Mouse (Mus musculus) layer of hippocampus, adult 9-11 months (tissue): ENCODE data around the gene Rpia.
A peak's percentile ranks its signal among the peaks of the same experiment; 100 is the strongest.

Experiments
- DNase-seq: peaks from one replicate; pipeline ENCODE4 v3.0.0; 2022

Rpia gene

DNA sequence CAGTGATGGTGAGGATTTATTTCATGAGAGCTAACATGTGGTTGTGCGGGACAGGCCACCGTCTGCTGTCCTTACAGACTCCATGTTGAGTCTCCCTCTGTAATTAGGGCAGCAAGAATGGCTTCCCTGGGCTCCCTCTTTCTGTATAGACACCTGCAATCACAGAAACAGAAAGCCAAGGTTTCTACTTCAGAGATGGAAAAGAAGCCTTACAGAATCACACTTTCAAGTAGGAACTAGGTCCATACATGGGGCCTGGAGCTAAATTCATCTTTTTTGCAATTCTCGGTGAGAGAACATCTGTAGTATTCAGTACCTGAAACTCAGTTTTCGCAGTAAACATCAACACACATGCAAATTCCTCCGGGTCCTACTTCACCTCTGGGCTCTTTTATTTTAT is 44.3 kb downstream of the Rpia start:
- DNase-seq: no peak

DNA sequence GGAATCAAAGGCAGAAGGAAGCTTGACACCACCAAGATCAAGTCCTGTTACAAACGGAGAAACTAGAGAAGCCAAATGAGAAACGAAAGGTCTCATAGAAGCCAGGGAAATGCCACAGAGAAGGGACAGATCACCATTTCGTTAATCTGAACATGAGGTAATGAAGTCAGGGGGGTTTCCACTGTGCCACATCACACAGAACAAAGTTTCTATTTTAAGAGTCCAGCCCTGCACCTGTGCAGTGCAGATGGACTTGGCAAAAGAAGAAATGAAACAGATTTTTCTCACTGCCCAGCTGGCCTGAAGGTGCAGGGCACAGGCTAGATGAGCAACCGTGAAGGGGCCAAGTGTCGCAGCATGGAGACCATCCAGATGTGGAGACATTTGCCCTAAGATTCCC is 48.1 kb downstream of the Rpia start:
- no peak for DNase-seq

DNA sequence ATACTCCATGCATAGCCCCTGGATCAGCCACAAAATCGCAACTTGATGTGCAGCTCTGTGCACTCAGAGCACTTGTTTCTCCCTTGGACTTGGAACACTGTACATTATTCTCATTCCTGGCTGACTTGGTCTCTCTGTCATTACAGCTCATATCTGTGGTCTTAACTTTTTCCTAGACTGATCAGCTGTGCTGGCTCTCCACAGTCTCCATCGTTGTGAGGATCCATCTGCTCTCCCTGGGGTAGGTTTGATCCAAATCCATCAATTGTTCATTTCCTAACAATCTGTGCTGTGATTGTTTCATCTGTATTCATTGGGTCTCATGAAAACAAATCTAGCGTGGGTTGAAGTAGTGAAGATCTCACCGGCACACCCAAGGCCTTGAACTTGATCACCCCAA is 49.2 kb downstream of the Rpia start:
- DNase-seq: peak; percentile 54

DNA sequence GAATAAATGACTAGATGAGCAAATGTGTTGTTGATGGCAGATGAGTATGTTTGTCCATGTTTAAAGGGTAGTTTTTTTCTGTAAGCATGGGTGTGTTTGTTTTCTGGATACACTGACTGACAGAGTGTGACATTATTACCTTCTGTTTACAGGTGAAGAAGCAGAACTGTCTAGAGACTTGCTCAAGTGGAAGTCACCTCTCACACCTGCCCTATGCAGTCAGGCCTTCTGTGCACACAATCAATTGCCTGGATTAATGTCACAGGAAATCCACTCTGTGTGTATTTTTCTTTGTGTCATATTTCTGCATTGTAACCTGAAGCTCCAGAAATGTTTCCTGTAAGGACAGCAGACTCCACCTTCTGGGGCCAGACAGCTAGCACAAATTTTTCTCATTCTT is 51.5 kb downstream of the Rpia start:
- no peak for DNase-seq

DNA sequence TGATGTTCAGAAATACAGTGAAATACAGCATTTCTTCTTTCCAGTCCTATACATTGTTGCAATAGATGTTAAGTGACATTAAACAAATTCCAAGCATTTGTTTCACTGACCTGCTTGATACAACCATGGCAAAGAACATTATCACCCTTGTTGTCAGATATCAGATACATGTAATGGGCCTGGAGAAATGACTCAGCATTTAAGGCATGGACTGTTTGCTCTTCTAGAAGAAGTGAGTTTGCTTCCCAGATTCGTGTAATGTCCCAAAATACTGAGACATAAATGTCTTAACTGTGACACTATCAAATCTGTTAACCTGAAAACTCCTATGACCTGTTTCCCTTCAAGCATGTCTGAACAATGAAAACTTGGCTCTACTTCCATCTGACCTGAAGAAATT is 52.6 kb downstream of the Rpia start:
- no peak for DNase-seq

DNA sequence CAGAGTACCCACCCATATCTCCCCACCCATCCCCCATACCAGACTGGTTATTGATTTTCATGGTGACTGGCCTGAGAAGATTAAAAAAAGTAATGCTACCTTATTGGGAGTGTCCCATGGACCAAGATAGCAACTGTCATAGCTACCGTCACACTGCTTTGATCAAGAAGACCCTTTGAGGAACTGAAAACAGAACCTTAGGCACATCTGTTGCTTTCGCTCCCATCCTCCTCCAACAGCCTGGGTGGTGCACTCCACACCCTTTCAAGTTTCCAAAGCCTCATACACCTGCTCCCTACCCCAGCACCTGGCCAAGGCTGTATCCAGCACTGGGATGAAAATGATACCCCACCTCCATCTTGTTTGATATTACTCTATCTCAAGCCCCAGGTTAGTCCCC is 56.5 kb downstream of the Rpia start:
- no peak for DNase-seq

DNA sequence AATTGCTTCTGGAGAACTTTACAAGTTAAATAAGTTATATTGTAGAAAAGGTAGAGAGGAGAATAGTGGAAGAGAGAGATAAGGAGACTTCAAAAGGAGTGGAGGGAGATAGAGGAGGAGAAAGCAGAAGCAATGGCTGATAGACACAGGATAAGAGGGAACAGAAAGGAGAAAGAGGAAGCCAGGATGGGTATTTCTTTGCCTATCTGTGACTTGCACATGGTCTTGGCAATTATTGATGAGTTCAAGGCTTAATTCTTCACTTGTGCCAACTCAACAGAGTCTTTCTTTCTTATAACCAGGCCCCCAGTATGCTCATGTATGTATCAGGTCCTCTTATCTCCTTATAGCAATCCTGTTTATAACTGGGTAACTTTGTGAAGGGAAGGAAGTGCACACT is 61.2 kb downstream of the Rpia start:
- no peak for DNase-seq

DNA sequence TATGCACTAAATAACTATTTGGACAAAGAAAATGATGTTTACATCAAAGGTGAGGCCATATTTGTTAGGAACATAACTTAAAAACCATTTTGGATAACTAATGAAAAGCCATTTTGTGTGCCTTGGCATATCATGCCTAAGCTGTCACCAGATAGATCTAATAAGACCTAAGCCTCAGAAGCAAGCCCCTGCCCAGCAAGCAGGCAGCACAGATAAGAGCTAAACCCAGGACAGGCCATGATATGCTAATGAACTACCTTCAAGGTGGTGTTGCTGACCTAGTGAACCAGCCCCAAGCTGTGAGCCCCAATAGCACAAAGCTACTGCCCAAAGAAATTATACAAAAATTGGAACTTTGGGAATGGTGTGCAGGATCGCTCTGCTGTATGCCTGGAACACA is 62.9 kb downstream of the Rpia start:
- no peak for DNase-seq

DNA sequence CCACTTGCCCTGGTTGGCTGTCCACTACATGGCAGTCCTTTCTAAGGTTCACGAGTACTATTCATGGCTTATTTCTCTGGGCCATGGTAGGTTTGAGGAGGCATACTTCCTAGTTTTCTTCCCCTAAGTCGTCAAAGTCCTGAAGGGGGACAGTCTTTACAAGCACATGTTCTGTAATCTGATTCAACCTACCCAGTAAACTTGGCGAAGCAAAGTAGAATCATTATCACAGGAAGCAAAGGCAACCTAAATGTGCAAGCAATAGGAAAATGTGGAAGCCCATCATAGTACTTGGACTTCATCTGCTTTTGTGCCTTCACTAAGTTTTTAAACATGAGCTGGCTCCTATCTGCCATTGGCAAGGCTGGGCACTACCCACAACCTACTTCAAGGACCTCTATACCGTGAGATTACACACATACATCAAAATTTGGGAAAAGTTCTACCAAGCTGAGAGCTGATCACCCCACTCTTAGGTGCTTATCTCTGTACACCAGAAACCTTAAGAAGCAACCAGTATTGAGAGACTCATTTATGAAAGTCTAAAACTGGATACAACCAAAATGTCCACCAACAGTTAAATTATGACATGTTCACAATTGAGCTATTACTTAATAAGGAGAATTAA is 64.8 kb downstream of the Rpia start:
- DNase-seq: no peak

DNA sequence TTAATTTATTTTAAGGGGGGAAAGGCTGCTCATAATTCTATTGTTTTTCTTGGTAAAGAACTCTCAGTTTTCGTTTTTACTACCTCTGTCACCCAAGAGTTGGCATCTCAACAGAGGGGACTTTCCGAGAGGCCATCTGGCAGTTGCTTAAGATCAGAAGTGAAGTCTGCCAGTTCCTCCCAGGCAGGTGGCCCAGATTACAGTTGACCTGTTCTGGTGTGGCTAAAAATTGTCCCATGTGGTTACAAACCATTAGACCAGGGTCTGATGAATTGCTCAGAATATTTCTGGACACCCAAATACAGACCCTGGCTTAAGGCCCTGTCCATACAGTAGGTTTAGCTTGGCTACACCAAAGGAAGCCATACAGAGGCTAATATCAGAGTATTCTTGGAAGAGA is 66.4 kb downstream of the Rpia start:
- DNase-seq: no peak

DNA sequence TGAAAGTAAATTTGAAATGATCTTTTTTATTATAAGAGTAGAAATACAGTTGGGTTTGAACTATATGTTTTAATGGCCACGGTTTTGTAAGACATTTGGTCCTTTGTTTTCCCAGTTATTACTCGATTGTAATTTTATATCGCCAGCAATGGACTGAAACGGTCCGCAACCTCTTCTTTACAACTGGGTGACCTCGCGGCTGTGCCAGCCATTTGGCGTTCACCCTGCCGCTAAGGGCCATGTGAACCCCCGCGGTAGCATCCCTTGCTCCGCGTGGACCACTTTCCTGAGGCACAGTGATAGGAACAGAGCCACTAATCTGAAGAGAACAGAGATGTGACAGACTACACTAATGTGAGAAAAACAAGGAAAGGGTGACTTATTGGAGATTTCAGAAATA is 67.3 kb downstream of the Rpia start:
- DNase-seq: no peak

DNA sequence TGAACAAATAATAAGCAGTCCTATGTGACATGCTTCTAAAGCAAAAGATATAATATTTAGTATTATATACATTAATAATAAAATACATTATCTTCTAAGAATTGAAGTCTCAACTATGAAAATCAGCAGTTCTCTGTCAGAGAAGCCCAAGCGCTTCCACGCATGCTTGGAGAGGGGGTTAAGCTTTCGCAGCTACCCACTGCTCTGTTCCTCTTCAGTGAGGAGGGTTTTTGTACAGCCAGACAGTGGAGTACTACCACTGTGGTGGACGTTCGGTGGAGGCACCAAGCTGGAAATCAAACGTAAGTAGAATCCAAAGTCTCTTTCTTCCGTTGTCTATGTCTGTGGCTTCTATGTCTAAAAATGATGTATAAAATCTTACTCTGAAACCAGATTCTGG is 69.7 kb downstream of the Rpia start:
- DNase-seq: no peak

DNA sequence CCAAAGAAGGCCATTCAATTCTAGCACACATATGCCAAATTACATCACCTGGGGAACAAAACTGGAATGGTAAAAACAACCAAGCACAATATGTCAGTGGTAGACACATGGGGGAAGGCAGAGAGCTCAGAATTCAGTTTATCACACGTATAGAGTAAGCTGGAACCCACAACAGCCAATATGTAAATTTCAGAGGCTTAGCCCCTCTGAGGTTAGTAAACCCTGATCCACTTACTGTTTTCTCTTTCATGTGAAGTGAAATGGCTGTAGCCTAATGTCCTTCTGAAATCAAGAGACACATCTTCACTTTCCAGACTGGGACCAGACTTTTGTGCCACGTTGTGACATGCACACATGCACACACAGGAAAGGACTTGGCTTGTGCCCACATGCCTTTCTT is 73.3 kb downstream of the Rpia start:
- DNase-seq: no peak

DNA sequence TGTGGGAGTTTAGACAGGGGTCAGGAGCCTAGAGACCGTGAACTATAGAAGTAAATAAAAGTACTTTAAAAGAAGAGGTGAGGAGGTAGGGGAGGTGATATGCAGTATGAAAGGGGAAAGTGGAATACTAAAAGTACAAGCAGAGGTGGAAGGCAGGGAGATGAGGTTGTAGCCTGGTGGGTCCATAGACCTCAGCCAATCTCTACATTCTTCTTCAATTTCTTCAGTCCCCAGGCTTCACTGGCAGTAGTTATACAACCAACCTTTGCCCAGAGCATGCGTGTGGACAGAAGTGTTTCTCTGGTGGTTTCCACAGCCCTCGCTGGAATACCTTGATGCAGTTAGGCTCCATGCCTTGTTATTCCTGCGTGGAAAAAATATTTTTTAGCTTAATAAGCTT is 73.9 kb downstream of the Rpia start:
- DNase-seq: no peak

DNA sequence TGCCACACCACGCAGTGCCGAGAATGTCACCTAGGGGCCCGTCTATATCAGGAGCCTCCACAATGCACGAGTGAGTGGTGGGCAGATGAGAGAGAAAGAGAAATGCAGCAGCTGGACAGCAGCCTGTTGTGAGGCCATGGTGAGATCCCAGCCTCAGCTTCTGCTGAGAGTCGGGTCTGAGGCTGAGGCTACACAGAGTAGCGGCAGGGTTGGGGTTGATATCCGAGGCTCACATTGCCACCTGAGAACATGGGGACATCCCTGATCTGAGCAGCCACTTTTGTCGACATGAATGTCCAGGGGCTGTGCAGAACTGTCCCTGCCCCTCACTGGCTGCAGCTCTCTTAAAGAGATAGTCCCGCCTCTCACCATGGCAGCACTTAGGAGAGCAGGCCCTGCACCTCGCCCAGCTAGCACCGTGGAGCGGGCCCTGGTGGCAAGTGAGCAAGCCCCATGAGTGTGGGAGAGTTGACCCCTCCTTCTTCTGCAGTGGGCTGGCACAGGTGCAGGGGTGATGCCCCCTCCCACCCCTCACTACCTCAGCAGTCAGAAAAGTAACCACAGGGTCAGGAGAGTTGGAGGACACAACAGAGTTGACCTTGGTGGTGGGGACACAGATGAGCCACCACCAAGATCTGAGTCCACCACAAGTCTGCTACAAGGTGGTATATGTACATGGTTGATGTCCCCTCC is 75.2 kb downstream of the Rpia start:
- no peak for DNase-seq
